Mouse (Mus musculus) urinary bladder, postnatal 4 days (tissue): Measurements from ENCODE around the gene Nhsl1.
A peak's percentile ranks its signal among the peaks of the same experiment; 100 is the strongest.
"Not testable (repeated sequence)": the region's sequence is repeated elsewhere in the genome, so short reads cannot be mapped to it uniquely, and the experiment has no call there.

ENCODE experiments used
- DNase-seq, 2 experiments: peaks; one replicate each; pipeline ENCODE4 v3.0.0; 2021 to 2022; ENCODE audit warnings: low spot score in 2 of 2

Nhsl1 gene

GRCm38 (mm10) chr10:18530161-18530560 lies 211.4 kb downstream of the Nhsl1 start:
- DNase-seq: no peak

DNA sequence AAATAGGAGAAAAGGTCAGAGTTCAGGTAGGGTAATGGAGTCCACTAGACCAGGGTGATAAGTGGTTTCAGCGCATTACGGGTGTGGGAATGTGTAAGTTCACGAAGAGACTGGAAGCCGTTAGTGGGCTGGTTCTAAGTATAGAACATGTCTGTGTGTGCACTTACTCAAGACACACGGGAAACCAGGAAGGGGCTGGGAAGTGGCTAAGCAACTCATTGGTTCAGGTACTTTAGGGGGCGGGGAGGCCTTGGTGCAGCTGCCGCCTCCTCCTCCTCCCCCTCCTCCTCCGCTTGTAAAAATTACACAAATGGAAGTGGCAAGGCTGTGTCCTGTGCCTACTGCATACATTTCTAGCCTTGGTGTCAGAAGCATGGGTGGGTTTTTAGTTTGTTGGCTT lies 213.5 kb downstream of the Nhsl1 start:
- no peak for DNase-seq

- no peak for DNase-seq
Measured at GRCm38 (mm10) chr10:18536889-18537288, 218.1 kb downstream of the Nhsl1 start.

DNA sequence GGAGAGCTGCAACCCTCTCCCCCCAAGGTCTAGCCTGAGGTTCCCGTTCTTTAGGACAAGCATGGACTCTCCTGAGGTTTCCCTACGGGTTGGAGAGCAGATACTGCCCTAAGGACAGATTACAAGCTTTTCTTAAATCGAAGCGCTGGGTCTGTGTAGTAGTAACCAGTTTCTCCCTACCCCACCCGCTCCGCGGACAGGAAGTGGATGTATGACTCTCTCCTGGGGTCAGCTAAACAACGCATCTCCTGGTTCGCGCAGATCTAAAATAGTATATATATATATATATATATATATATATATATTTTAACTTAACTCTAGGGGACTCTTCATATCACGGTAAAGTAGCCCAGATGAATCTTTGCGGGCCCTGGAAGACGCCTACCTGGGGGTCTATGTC lies 226.5 kb downstream of the Nhsl1 start:
- DNase-seq: no peak

- DNase-seq: peak; percentile 70 to 76
Measured at GRCm38 (mm10) chr10:18545813-18546235, 227.0 kb downstream of the Nhsl1 start, which contains the start of gene Hebp2. Hebp2 (minus strand) TSS chr10:18546076.

DNA sequence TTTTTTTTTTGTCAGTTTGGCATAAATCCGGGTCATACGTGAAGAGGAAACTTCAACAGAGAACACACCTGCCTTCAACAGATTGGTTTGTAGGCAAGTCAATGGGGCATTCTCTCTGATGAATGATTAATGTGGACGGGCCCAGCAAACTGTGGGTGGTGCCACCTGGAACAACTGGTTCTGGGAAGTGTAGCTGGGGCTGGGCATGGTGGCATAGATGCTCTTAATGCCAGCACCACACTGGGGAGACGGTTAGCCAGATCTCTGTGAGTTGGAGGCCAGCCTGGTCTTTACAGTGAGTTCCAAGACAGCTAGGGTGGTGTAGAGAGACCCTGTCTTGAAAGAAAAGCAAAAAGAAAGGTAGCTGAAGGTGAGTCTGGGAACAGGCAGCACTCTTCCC lies 228.6 kb downstream of the Nhsl1 start:
- no peak for DNase-seq

DNA sequence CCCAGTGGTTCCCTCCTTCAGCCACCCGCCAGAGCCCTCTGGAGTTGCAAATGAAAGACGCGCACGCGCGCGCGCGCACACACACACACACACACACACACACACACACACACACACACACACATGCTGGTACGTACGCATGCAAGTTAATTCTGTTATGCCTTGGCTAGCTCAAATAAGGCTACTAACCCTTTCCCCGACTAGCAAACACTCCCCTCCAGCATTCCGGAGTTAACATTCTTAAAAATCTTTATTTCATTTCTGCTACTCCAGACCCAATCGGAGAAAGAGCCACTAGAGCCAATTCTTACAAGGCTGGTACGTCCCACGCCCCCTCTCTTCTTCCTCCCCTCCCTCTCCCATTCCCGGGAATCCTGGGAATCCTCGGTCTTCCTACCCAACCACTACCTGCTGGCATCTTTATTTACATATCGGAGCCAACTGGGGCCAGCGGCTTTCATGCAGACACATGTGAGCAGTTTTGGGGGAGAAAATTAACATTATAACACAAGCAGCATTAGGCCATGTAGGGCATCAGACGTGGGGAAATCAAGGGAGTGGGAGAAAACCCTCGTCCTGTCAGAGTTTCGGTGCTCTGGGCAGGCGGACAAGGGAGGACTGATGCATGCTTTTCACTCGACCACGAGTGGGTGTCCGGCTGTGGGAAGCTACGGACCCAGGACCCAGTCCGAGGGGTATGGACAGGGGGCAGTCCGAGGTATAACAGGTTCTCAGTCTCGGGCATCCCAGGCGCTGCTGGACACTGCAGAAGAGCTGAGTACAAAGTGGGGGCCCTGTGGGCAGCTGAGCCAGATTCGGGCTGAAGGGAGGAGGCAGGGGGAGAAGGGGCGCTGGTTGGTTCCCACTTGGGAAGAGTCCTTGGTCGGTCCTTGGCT lies 230.8 kb downstream of the Nhsl1 start:
- DNase-seq: no peak

DNA sequence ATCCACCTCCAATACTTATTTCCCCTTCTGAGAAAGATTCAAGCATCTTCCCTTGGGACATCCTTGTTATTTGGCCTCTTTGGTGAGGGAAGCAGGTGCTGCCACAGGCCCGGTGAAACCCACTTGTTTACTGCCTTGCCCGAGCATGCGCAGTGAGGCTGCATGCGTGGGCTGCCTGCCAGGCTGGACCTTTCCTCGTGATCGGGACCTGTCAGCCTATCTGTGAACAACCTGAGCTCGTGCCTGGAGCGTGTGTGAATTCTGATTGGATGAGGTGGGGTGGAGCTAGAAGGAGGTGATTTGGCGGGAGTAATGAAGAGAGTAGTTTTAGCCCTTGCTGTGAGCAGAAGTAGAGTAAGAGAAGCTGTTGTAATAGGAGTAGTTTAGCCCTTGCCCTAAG lies 240.3 kb downstream of the Nhsl1 start:
- DNase-seq: not testable (repeated sequence)

GRCm38 (mm10) chr10:18561445-18561844 lies 242.7 kb downstream of the Nhsl1 start:
- DNase-seq: no peak

DNA sequence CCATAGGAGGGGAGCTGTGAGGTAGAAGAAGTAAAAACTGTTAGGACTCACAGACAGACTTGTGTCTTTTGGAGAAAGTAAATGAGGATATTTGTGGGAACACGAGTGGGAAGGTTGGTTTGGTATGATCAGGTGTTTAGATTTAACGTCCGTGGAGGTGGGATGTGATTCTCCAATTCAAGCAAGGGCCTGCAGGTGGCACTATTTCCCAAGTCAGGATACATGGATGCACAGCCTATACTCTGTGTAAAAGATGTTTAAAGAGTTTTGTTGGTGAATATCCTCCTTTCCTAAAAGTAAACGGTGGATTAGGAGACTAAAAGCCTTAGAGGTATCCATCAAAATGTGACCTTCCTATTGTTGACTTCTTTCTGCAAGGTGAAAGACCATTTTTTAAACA lies 244.2 kb downstream of the Nhsl1 start:
- DNase-seq: peak in 1 of 2 experiments; percentile 63

DNA sequence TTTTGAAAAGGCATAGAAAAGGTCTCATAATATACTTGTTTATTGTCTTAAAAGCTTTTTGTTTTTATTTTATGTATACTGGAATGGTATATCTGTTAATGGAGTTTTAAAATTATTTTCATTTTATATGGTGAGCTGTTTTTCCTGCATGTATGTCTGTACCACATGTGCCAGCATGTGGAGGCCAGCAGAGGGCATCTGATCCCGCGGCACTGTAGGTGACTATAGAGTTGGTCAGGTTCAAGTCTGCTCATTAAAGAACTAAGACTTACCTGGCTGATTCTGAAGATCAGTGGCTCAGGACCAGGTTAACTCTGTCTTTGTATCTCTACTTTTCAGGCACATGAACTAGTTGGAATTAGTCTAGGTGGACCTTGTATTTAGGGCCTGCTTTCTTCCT lies 253.8 kb downstream of the Nhsl1 start:
- no peak for DNase-seq
